In genomic region chr1:134962053-134962803, GRCm38 (mm10) we compare ENCODE assay signal across 8 mouse cellular contexts. TPM values are rescaled to one million over a fixed set of nuclear protein-coding genes. Genes with fewer than 3 reads are reported as not detected.
A peak's percentile ranks its signal among the peaks of the same experiment; 100 is the strongest.
DNase-seq lines count a peak whose midpoint lies in the region; ATAC-seq and TF ChIP-seq lines count a peak whose summit lies in the region.

Gene Ube2t, plus strand, starts transcription at chr1:134962565.

- H3K4me2 ChIP-seq in embryonic facial prominence, embryonic 13.5 days, result peak within 1 kb of the TSS; percentile 72
- H3K4me2 ChIP-seq in limb, embryonic 12.5 days, result peak within 1 kb of the TSS; percentile 69
- H3K4me2 ChIP-seq in midbrain, embryonic 15.5 days, result peak within 1 kb of the TSS; percentile 82

- peak; percentile 97 for DNase-seq in 3134 (ENCODE audit: extremely low read depth, insufficient read length, low spot score)
- peak; percentile 96 to 97 for DNase-seq in adrenal gland, postnatal 36 days
- peak; percentile 96 to 97 for DNase-seq in heart, adult 18-20 months
- DNase-seq in kidney, adult 2 months, result peak; percentile 97
- DNase-seq in spleen, adult 2 months (ENCODE audit: low read depth in 1 of 2, low spot score in 2 of 2), result peak; percentile 83 to 94

- no peak for TF ChIP-seq POLR2A in kidney, adult 2 months (IDR thresholded peaks at IDR 0.05; ENCODE audit: low read depth, low read length)
- TF ChIP-seq POLR2A in spleen, adult 2 months (IDR thresholded peaks at IDR 0.05; ENCODE audit: low read depth, low read length), result no peak

- peak within 1 kb of the TSS; percentile 74 for H3K4me3 ChIP-seq in embryonic facial prominence, embryonic 13.5 days
- H3K4me3 ChIP-seq in kidney, adult 2 months (ENCODE audit: insufficient read depth, low read depth, low read length), result peak within 1 kb of the TSS; percentile 87
- H3K4me3 ChIP-seq in limb, embryonic 12.5 days (replicated peaks), result peak within 1 kb of the TSS; percentile 68
- peak within 1 kb of the TSS; percentile 85 for H3K4me3 ChIP-seq in midbrain, embryonic 15.5 days
- H3K4me3 ChIP-seq in spleen, adult 2 months (ENCODE audit: extremely low read depth, insufficient read depth, insufficient read length), result peak within 1 kb of the TSS; percentile 78

- H3K9me3 ChIP-seq in embryonic facial prominence, embryonic 13.5 days, result no peaks in the 10 kb centered on the region
- no peaks in the 10 kb centered on the region for H3K9me3 ChIP-seq in limb, embryonic 12.5 days
- H3K9me3 ChIP-seq in midbrain, embryonic 15.5 days, result no peaks in the 10 kb centered on the region

- 3% methylated on average over 50 of the region's 50 CpGs for WGBS in embryonic facial prominence, embryonic 13.5 days
- 2% methylated on average over 50 of the region's 50 CpGs for WGBS in kidney, adult 2 months
- WGBS in limb, embryonic 12.5 days, result 2% methylated on average over 50 of the region's 50 CpGs
- WGBS in midbrain, embryonic 15.5 days, result 2% methylated on average over 50 of the region's 50 CpGs
- WGBS in spleen, adult 2 months, result 2% methylated on average over 50 of the region's 50 CpGs

- H3K36me3 ChIP-seq in embryonic facial prominence, embryonic 13.5 days, result no peaks in the 10 kb centered on the region
- H3K36me3 ChIP-seq in kidney, adult 2 months (ENCODE audit: control insufficient read depth, insufficient read depth, low read length), result no peaks in the 10 kb centered on the region
- peaks cover 3% of the 10 kb centered on the region; the same call in 1 of the 2 replicates for H3K36me3 ChIP-seq in limb, embryonic 12.5 days
- no peaks in the 10 kb centered on the region for H3K36me3 ChIP-seq in midbrain, embryonic 15.5 days (replicated peaks)
- no peaks in the 10 kb centered on the region for H3K36me3 ChIP-seq in spleen, adult 2 months (ENCODE audit: control insufficient read depth, insufficient read depth, low read length)

- peak; percentile 99 for ATAC-seq in embryonic facial prominence, embryonic 13.5 days (ENCODE audit: insufficient number of reproducible peaks, insufficient read depth, low FRiP score, low TSS enrichment, low read depth)
- ATAC-seq in limb, embryonic 12.5 days (ENCODE audit: insufficient number of reproducible peaks, insufficient read depth, low FRiP score, low TSS enrichment, low read depth), result peak; percentile 99
- peak; percentile 100 for ATAC-seq in midbrain, embryonic 15.5 days (replicated peaks)

- peaks cover 14% of the 10 kb centered on the region for H3K4me1 ChIP-seq in embryonic facial prominence, embryonic 13.5 days
- H3K4me1 ChIP-seq in kidney, adult 2 months (ENCODE audit: control insufficient read depth, insufficient read depth, low read length), result 0 out of 2 replicates have a peak, but pooled peaks cover 2% of the 10 kb centered on the region
- H3K4me1 ChIP-seq in limb, embryonic 12.5 days (replicated peaks), result peaks cover 11% of the 10 kb centered on the region
- H3K4me1 ChIP-seq in midbrain, embryonic 15.5 days, result peaks cover 13% of the 10 kb centered on the region
- no peaks in the 10 kb centered on the region for H3K4me1 ChIP-seq in spleen, adult 2 months (ENCODE audit: control insufficient read depth, insufficient read depth, insufficient read length)

- H3K9ac ChIP-seq in embryonic facial prominence, embryonic 13.5 days, result peak within 1 kb of the TSS; percentile 76
- H3K9ac ChIP-seq in limb, embryonic 12.5 days (replicated peaks), result peak within 1 kb of the TSS; percentile 57
- peak within 1 kb of the TSS; percentile 55 for H3K9ac ChIP-seq in midbrain, embryonic 15.5 days

- peak within 1 kb of the TSS; percentile 48; the same call in 1 of the 2 replicates for H3K27ac ChIP-seq in embryonic facial prominence, embryonic 13.5 days
- H3K27ac ChIP-seq in kidney, adult 2 months (ENCODE audit: insufficient read depth, low read depth, low read length), result no peak within 1 kb of the TSS
- H3K27ac ChIP-seq in limb, embryonic 12.5 days, result peak within 1 kb of the TSS; percentile 45; the same call in 1 of the 2 replicates
- H3K27ac ChIP-seq in midbrain, embryonic 15.5 days, result peak within 1 kb of the TSS; percentile 43; the same call in 1 of the 2 replicates
- peak within 1 kb of the TSS; percentile 24; the same call in 1 of the 2 replicates for H3K27ac ChIP-seq in spleen, adult 2 months (ENCODE audit: insufficient read depth, low read length)

- TF ChIP-seq CTCF in kidney, adult 2 months (conservative IDR thresholded peaks at IDR 0.05; ENCODE audit: insufficient read depth, insufficient read length, low read depth, low read length), result no peak
- TF ChIP-seq CTCF in spleen, adult 2 months (IDR thresholded peaks at IDR 0.05; ENCODE audit: extremely low read depth, insufficient read depth, insufficient read length, insufficient replicate concordance), result no peak

- H3K27me3 ChIP-seq in embryonic facial prominence, embryonic 13.5 days, result no peaks in the 10 kb centered on the region
- H3K27me3 ChIP-seq in kidney, adult 2 months (replicated peaks; ENCODE audit: control insufficient read depth, insufficient read depth, low read length), result no peaks in the 10 kb centered on the region
- no peaks in the 10 kb centered on the region for H3K27me3 ChIP-seq in limb, embryonic 12.5 days
- no peaks in the 10 kb centered on the region for H3K27me3 ChIP-seq in midbrain, embryonic 15.5 days (replicated peaks)
- H3K27me3 ChIP-seq in spleen, adult 2 months (ENCODE audit: control insufficient read depth, insufficient read depth, low read length), result no peaks in the 10 kb centered on the region

RNA-seq across cellular contexts. Expression of gene Ube2t, which starts in this region (rescaled TPM):
- total RNA-seq in adrenal gland, postnatal 36 days (2021), result 1 to 10 TPM; 2.5 to 3.3 TPM
- 35.7 and 37.9 TPM in 2 replicates for polyA plus RNA-seq in embryonic facial prominence, embryonic 13.5 days (2015; fragmentation: Nextera tagmentation; extraction: Ambion mirVana)
- 1 to 10 TPM; 6.7 to 8.1 TPM for total RNA-seq in heart, adult 18-20 months (2021)
- 0.61 and 0.83 TPM in 2 replicates for polyA plus RNA-seq in kidney, adult 2 months (2012; rRNA removed)
- polyA plus RNA-seq in limb, embryonic 12.5 days (2016; fragmentation: Nextera tagmentation; extraction: Ambion mirVana), result 40.7 and 45.6 TPM in 2 replicates
- polyA plus RNA-seq in midbrain, embryonic 15.5 days (2015; fragmentation: Nextera tagmentation; extraction: Ambion mirVana), result 10.4 and 11.9 TPM in 2 replicates
- polyA plus RNA-seq in spleen, adult 2 months (2012; rRNA removed), result 2.1 and 3.8 TPM in 2 replicates

Comparison
In these comparisons a context has a peak if more than half of its experiments do, and no peak if none do; other contexts are left out.
1. Peak in DNase-seq and H3K4me3 ChIP-seq in kidney, adult 2 months; RNA of the gene not detected or under 1 TPM.